Mouse (Mus musculus) intestine, postnatal 0 days (tissue): ENCODE results near the gene Olfr1243. TPM values are rescaled to one million over a fixed set of nuclear protein-coding genes. Genes with fewer than 3 reads are reported as not detected.
"Not testable (repeated sequence)": the region's sequence is repeated elsewhere in the genome, so short reads cannot be mapped to it uniquely, and the experiment has no call there.

Source experiments
- ATAC-seq: fragments of 200-750 bp; cut with Nextera tagmentation; 2 replicates; pipeline ENCODE4 v1.8.0; 2017; ENCODE audit warnings: mild to moderate bottlenecking, moderate TSS enrichment, moderate library complexity
- H3K27ac ChIP-seq: fragments of 300-500 bp; sonication (generic); 2 replicates; pipeline ENCODE4 v1.5.1; 2014; ENCODE audit warnings: mild to moderate bottlenecking, low read depth, low read length, moderate library complexity
- H3K27me3 ChIP-seq: fragments of 300-500 bp; sonication (generic); replicated peaks from 2 replicates; pipeline ENCODE4 v1.6.1; 2014; ENCODE audit warnings: low read length, mixed read lengths; ENCODE audit not compliant: control insufficient read depth, insufficient read depth
- H3K36me3 ChIP-seq: fragments of 300-500 bp; sonication (generic); 2 replicates; pipeline ENCODE4 v1.6.1; 2014; ENCODE audit warnings: mild to moderate bottlenecking, moderate library complexity; ENCODE audit not compliant: control insufficient read depth, insufficient read depth
- H3K4me1 ChIP-seq: fragments of 300-500 bp; sonication (generic); replicated peaks from 2 replicates; pipeline ENCODE4 v1.6.1; 2014; ENCODE audit warnings: antibody characterized with exemption, low read length, mixed read lengths; ENCODE audit not compliant: control insufficient read depth, insufficient read depth
- H3K4me2 ChIP-seq: fragments of 300-500 bp; sonication (generic); replicated peaks from 2 replicates; pipeline ENCODE4 v1.6.1; 2014; ENCODE audit warnings: low read depth, mild to moderate bottlenecking, moderate library complexity
- H3K4me3 ChIP-seq: fragments of 300-500 bp; sonication (generic); 2 replicates; pipeline ENCODE4 v1.5.1; 2014; ENCODE audit warnings: low read depth, low read length
- H3K9ac ChIP-seq: fragments of 300-500 bp; sonication (generic); 2 replicates; pipeline ENCODE4 v1.6.1; 2014; ENCODE audit warnings: mild to moderate bottlenecking, low read depth, low read length
- H3K9me3 ChIP-seq: fragments of 300-500 bp; sonication (generic); 2 replicates; pipeline ENCODE4 v1.6.1; 2016; ENCODE audit warnings: mixed run types; ENCODE audit not compliant: control insufficient read depth
- CTCF ChIP-seq: sonication (generic); IDR thresholded peaks from 2 replicates; pipeline ENCODE4 v1.5.1; 2016; ENCODE audit warnings: low read depth, mild to moderate bottlenecking, control low read depth, antibody characterized with exemption, moderate library complexity
- WGBS: fragments of 180-500 bp; shearing (Covaris S2); extraction: QIAGEN DNeasy Blood & Tissue Kit; methylation state at CpG from one replicate; pipeline ENCODE4 v1.1.7; 2014; 5-methylcytosine and 5-hydroxymethylcytosine counted together
- polyA plus RNA-seq: library from polyadenylated mRNA; unstranded; fragments of >200 nt; fragmentation: Nextera tagmentation; extraction: Ambion mirVana; gene quantifications from 2 replicates; pipeline ENCODE4 v1.2.1, GENCODE M21; 2015

The Olfr1243 gene
- not detected in 2 replicates for polyA plus RNA-seq

DNA sequence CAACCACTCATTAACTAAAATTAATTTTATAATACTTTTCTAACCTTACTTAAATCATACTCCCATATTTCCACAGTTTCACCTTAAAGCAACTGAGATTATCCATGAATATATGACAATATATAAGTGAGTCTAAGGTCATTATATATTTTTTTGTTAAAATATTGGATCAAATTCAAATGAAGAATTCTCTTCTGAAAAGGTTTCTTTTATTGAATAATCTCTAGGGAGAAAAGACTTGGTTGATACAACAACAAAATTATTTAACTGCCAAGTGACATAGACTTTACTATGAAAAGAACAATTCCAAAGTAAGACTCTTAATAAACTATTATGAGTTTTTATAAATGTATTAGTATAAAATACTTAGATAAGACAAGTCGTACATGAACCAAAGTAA, at the start of gene Olfr1243:
Gene Olfr1243 (minus strand): TSS at position 101 of the 400 bp plus-strand sequence.
- no peak within 1 kb of the TSS for H3K27ac ChIP-seq
- H3K36me3 ChIP-seq, result no peaks in the 10 kb centered on the region
- no peak within 1 kb of the TSS for H3K9ac ChIP-seq
- ATAC-seq, result no peak
- H3K9me3 ChIP-seq, result no peaks in the 10 kb centered on the region
- no peak within 1 kb of the TSS for H3K4me2 ChIP-seq
- no peak for TF ChIP-seq CTCF
- H3K27me3 ChIP-seq, result no peaks in the 10 kb centered on the region
- 85% methylated on average over 1 of the region's 1 CpGs for WGBS
- H3K4me1 ChIP-seq, result no peaks in the 10 kb centered on the region
- H3K4me3 ChIP-seq, result no peak within 1 kb of the TSS

DNA sequence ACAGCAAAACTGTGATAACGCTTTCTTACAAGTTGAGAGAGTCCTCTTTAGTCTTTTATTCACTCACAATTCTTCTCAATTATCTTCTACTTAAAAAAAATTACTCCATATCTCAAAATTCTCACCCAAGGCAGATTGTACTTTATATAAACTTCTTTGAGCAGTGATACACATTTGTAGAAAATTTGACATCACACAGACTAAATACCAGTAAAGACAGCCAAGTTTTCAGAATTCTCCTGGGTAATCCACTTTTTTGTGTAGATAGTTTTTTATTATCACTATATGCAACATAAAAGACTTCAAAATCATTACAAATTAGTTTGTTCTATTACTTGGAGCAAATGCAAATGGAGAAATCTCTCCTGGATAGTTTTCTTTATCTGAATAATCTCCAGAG, 47.1 kb upstream of the Olfr1243 start, which contains the start of gene Olfr1245:
Gene Olfr1245 (minus strand): TSS at position 101 of the 400 bp plus-strand sequence.
- Histone ChIP-seq H3K27me3 (no peaks in the 10 kb centered on the region), H3K4me1 (no peaks in the 10 kb centered on the region), H3K4me2 (no peak within 1 kb of the TSS), H3K9ac (no peak within 1 kb of the TSS), H3K27ac (no peak within 1 kb of the TSS), H3K4me3 (no peak within 1 kb of the TSS), H3K36me3 (no peaks in the 10 kb centered on the region), H3K9me3 (peaks cover 3% of the 10 kb centered on the region; the same call in 1 of the 2 replicates)
- no peak for ATAC-seq
- TF ChIP-seq CTCF, result no peak
- 85% methylated on average over 1 of the region's 1 CpGs for WGBS

DNA sequence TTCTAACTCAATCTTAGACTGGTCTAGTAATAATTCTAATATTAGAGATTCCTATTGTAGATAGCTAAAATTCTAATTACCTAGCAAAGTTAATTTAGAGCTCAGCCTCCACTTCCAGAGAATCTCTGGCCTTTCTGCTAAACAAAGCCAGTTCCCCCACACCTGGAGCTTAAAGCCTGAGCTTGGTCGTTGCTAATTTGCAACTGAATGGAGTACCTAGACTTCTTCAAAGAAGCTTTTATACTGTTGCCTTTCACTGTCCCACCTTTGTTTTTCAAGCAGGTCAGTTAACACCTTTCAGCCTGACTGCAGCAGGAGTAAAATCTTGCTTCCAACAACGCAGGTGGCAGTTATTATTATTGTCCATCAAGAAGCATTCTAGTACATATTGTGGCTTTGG, 31.4 kb upstream of the Olfr1243 start:
- not testable (repeated sequence) for H3K27me3 ChIP-seq, H3K27ac ChIP-seq, H3K9me3 ChIP-seq, ATAC-seq, H3K36me3 ChIP-seq, H3K4me1 ChIP-seq, H3K9ac ChIP-seq, H3K4me3 ChIP-seq, H3K4me2 ChIP-seq
- WGBS, result 59% methylated on average over 2 of the region's 2 CpGs

DNA sequence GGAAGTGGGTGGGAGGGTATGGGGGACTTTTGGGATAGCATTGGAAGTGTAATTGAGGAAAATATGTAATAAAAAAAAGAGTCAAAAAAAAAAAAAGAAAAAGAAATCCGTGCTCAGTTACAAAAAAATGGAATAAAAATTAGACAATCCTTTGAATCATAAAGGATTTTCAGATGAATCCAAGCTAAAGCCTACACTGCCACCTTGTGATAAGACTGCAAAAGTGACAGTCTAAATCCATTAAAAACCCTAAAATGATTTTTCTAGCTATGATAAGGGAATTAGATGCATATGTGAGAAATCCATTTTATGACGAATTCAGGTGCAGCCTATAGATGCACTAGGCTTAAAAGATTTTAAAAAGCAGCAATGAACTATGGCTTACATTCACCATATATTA, 13.2 kb upstream of the Olfr1243 start:
- 45% methylated on average over 2 of the region's 2 CpGs for WGBS
- TF ChIP-seq CTCF, result peak; percentile 49
- no peaks in the 10 kb centered on the region for H3K4me1 ChIP-seq
- H3K9me3 ChIP-seq, result no peaks in the 10 kb centered on the region
- H3K36me3 ChIP-seq, result no peaks in the 10 kb centered on the region
- no peak overlapping the region for H3K4me3 ChIP-seq
- H3K4me2 ChIP-seq, result no peak overlapping the region
- no peaks in the 10 kb centered on the region for H3K27me3 ChIP-seq
- H3K9ac ChIP-seq, result no peak overlapping the region
- no peak for ATAC-seq
- no peak overlapping the region for H3K27ac ChIP-seq

DNA sequence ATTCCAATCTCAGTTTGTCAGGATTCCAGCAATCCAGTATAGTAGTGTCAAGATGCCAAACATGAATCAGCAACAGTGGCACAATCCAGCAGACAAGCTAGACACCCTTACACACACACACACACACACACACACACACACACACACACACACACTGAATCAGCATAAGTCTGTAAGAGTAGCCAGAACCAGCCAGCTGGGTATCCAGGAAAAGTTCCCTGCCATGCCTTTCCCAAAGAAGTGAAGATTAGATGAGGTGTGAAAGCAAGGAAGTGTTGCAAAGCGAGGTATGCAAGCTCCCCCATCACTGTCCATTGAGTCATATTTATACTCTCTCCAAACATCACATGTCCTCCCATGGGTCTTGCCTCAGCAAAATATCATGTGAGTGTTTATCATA, 8.6 kb upstream of the Olfr1243 start:
- no peaks in the 10 kb centered on the region for H3K4me1 ChIP-seq
- no peaks in the 10 kb centered on the region for H3K36me3 ChIP-seq
- H3K27ac ChIP-seq, result no peak overlapping the region
- no peaks in the 10 kb centered on the region for H3K27me3 ChIP-seq
- no peak overlapping the region for H3K9ac ChIP-seq
- H3K4me2 ChIP-seq, result no peak overlapping the region
- WGBS, result 65% methylated on average over 1 of the region's 1 CpGs
- no peaks in the 10 kb centered on the region for H3K9me3 ChIP-seq
- no peak overlapping the region for H3K4me3 ChIP-seq
- no peak for ATAC-seq
- TF ChIP-seq CTCF, result no peak

DNA sequence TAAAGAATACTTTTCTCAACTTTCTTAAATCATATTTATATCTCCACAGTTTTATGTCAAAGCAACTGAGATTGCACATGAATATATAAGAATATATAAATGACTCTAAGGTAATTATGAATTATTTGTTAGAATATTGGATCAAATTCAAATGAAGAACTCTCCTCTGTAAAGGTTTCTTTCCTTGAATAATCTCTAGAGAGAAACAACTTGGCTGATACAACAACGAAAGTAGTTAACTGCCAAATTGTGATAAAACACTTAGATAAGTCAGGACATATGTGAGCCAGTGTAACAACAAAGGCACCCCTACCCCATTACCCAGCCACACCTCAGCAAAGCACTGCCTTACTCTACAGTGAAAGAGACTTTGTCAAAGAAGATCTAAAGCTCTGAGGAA, 33.1 kb downstream of the Olfr1243 start, which contains the start of gene Olfr1242:
Gene Olfr1242 (minus strand): TSS at position 101 of the 400 bp plus-strand sequence.
- H3K36me3 ChIP-seq, result no peaks in the 10 kb centered on the region

DNA sequence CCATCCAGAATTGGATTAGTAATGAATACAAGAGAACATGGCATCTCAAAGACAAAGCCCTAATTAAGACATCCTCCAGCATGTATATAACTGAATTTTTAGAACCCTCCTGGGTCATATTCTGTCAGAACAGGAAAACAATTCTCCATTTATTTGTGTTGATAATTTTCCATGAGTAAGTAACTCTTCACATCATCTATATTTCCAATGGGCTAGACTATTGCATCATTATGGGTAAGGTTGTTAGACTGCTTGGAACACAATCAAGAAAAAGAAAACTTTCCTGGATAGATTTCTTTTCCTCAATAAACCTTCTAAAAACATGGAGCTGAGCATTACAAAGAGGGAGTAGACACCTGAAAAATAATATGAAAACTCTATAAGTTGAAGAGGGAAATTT, 44.3 kb downstream of the Olfr1243 start, which contains the start of gene Olfr1241:
Gene Olfr1241 (minus strand): TSS at position 101 of the 400 bp plus-strand sequence.
- no peak for TF ChIP-seq CTCF
- Histone ChIP-seq H3K9ac (no peak within 1 kb of the TSS), H3K4me2 (no peak within 1 kb of the TSS), H3K4me3 (no peak within 1 kb of the TSS), H3K27me3 (no peaks in the 10 kb centered on the region), H3K36me3 (no peaks in the 10 kb centered on the region), H3K4me1 (no peaks in the 10 kb centered on the region), H3K9me3 (no peaks in the 10 kb centered on the region), H3K27ac (no peak within 1 kb of the TSS)
- ATAC-seq, result no peak

More for the DNA sequence above, 33.1 kb downstream of the Olfr1243 start, which contains the start of gene Olfr1242:
- H3K9me3 ChIP-seq, result no peaks in the 10 kb centered on the region
- ATAC-seq, result no peak
- no peaks in the 10 kb centered on the region for H3K4me1 ChIP-seq
- H3K9ac ChIP-seq, result no peak within 1 kb of the TSS
- 80% methylated on average over 1 of the region's 1 CpGs for WGBS
- no peak within 1 kb of the TSS for H3K4me2 ChIP-seq
- H3K4me3 ChIP-seq, result no peak within 1 kb of the TSS
- H3K27ac ChIP-seq, result no peak within 1 kb of the TSS
- H3K27me3 ChIP-seq, result no peaks in the 10 kb centered on the region
- TF ChIP-seq CTCF, result no peak

Other genes with a start within 250 kb of the Olfr1243 start
- gene Olfr1229, start 243.5 kb downstream of the Olfr1243 start, polyA plus RNA-seq, result not detected in 2 replicates
- gene Olfr1230, start 234.2 kb downstream of the Olfr1243 start, polyA plus RNA-seq, result not detected in 2 replicates
- not detected in 2 replicates for gene Olfr1231, start 224.4 kb downstream of the Olfr1243 start, polyA plus RNA-seq
- not detected in 2 replicates for gene Olfr1232, start 201.8 kb downstream of the Olfr1243 start, polyA plus RNA-seq
- not detected in 2 replicates for gene Olfr1233, start 189.1 kb downstream of the Olfr1243 start, polyA plus RNA-seq
- not detected in 2 replicates for gene Olfr1234, start 166.6 kb downstream of the Olfr1243 start, polyA plus RNA-seq
- gene Olfr1238, start 121.8 kb downstream of the Olfr1243 start, polyA plus RNA-seq, result not detected in 2 replicates
- gene Olfr1239, start 111.1 kb downstream of the Olfr1243 start, polyA plus RNA-seq, result not detected in 2 replicates
- not detected in 2 replicates for gene Olfr1240, start 88.5 kb downstream of the Olfr1243 start, polyA plus RNA-seq
- not detected in 2 replicates for gene Olfr1241, start 44.4 kb downstream of the Olfr1243 start, polyA plus RNA-seq
- not detected in 2 replicates for gene Olfr1242, start 33.2 kb downstream of the Olfr1243 start, polyA plus RNA-seq
- not detected in 2 replicates for gene Olfr1245, start 47.0 kb upstream of the Olfr1243 start, polyA plus RNA-seq
- not detected in 2 replicates for gene Olfr1246, start 61.7 kb upstream of the Olfr1243 start, polyA plus RNA-seq
- not detected in 2 replicates for gene Olfr1247, start 82.6 kb upstream of the Olfr1243 start, polyA plus RNA-seq
- gene Olfr1248, start 86.8 kb upstream of the Olfr1243 start, polyA plus RNA-seq, result not detected in 2 replicates
- gene Olfr1249, start 103.5 kb upstream of the Olfr1243 start, polyA plus RNA-seq, result not detected in 2 replicates
- gene Olfr1250, start 130.0 kb upstream of the Olfr1243 start, polyA plus RNA-seq, result not detected in 2 replicates
- not detected in 2 replicates for gene Olfr1251, start 140.4 kb upstream of the Olfr1243 start, polyA plus RNA-seq
- not detected in 2 replicates for gene Olfr1252, start 193.5 kb upstream of the Olfr1243 start, polyA plus RNA-seq
- not detected in 2 replicates for gene Olfr1253, start 225.6 kb upstream of the Olfr1243 start, polyA plus RNA-seq